Mouse (Mus musculus): Measurements from ENCODE around the gene Zdhhc15.
A peak's percentile ranks its signal among the peaks of the same experiment; 100 is the strongest.
"Not testable (repeated sequence)": the region's sequence is repeated elsewhere in the genome, so short reads cannot be mapped to it uniquely, and the experiment has no call there.

Gene Zdhhc15

GRCm38 (mm10) chrX:104670757-104671549 is at the start of gene Zdhhc15:
Gene Zdhhc15, minus strand, starts transcription at chrX:104671064.
- peak; percentile 62 to 74 for DNase-seq

DNA sequence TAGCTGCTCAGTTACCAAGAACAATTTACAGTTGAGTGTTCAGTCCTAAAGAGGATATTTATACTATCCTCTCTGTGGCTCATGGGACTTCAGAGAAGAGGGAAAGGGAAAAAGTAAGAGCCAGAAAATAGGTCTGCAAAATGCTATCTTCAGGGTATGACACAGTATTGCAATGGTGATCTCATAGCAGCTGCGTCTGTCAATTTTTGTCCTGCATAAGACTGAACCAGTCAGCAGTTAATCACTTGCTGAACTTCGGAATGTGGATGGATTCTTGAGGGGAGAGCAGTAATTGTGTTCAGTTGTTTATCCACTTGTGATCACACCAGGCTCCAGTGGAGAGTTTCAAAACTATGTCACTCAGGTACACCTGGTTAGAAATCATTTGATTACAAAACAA is 37.1 kb upstream of the Zdhhc15 start:
- DNase-seq, result no peak

DNA sequence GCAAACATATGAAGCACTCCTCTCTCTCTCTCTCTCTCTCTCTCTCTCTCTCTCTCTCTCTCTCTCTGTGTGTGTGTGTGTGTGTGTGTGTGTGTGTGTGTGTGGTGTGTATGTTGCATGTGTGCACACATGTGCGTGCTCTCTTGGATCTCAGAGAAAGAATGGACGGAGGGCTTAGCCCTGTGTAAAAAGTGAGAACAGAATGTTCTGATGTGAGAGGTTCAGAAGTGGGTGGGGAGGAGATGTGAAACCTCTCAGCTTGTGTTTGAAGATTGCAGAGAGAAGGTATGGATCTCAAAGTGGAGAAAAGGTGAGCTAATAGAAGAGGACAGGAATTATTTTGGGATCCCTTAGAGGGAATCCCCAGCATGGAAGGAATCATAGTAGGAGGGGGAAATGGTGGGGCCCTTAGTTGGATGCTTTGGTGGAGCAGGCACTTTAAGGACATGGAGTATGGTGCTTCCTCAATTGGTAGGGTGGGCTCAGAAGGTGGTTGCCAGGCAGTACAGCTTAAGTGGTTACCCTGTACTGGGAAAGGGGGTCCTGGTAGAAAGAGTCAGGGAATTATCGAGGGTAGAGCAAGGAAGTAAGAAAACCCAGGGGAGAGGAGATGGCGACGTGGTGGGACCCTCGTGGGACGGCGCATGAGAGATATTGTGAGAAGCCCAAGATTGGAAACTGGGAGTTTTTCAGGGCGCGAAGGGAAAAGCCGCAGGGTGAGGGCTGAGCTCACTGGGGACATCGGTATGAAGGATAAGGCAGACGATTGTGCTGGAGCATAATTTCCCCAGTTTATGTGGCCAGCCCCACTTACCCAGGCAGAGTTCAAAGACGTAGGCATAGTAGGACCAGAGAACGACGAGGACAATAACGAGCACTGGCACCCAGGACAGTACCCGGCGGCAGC is 761 bp downstream of the Zdhhc15 start:
- DNase-seq, result peak; percentile 0 to 4

GRCm38 (mm10) chrX:104656976-104657375 is 13.9 kb downstream of the Zdhhc15 start:
- no peak for DNase-seq

DNA sequence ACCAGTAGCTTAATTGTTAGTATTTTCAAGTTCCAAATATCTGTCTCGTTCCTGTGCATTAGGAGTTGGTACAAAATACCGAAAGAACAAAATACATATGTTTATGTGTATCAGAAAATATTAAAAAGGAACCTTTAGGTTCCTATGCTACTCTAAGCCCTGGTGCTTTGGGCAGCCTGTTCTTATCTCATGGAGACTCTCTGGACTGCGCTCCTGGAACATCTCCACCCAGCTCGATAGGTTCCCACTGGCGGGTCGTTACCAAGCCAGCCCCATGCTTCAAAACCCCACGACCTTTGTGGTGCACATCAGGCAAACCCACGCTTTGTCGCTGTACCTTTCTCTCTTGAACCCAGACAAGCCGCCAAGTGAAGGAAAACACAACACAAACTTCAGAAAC is 58.3 kb downstream of the Zdhhc15 start:
- no peak for DNase-seq

DNA sequence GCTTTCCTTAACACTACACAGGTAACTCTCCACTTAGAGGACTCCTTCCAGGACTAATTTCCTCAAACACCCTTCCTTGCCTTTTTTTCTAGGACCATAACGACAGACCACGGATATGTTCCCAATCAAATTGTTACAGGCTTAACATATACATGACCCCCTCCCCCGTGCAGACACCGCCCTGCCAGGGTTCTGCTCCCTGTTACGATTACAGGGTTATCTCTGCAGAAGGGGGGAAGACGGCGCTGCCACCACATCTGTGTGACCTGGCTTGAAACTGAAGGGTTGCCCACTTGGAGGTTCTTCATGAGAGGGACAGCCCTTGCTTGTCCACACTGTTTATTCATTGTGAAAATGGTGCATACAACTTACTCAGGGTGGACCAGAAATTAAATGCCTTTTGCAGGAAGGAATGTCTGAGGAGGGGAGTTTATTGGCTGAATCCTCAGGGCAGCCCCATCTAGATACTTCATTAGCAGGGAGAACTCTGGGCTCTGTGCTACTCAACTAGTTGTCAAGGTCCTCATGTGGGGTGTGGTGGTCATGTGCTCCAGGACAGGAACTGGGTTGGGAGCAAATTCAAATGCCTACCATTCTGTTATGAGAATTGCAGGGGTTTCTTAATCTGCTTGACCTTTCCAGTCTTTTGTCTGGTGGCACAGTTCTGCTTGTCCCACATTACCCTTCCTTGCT is 67.0 kb downstream of the Zdhhc15 start:
- DNase-seq, result not testable (repeated sequence)

DNA sequence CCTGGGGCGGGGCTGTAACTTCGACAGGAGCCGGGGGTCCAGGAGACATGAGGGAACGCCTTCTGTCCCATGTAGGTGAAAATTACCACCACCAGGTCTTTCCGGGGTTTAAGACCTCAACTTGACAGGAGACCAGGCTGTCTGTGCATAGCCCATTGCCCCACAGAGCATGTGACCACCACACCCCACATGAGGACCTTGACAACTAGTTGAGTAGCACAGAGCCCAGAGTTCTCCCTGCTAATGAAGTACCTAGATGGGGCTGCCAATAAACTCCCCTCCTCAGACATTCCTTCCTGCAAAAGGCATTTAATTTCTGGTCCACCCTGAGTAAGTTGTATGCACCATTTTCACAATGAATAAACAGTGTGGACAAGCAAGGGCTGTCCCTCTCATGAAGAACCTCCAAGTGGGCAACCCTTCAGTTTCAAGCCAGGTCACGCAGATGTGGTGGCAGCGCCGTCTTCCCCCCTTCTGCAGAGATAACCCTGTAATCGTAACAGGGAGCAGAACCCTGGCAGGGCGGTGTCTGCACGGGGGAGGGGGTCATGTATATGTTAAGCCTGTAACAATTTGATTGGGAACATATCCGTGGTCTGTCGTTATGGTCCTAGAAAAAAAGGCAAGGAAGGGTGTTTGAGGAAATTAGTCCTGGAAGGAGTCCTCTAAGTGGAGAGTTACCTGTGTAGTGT is 68.5 kb downstream of the Zdhhc15 start:
- DNase-seq, result not testable (repeated sequence)

- DNase-seq, result no peak
These were observed 96.9 kb downstream of the Zdhhc15 start for GRCm38 (mm10) chrX:104573946-104574345.

DNA sequence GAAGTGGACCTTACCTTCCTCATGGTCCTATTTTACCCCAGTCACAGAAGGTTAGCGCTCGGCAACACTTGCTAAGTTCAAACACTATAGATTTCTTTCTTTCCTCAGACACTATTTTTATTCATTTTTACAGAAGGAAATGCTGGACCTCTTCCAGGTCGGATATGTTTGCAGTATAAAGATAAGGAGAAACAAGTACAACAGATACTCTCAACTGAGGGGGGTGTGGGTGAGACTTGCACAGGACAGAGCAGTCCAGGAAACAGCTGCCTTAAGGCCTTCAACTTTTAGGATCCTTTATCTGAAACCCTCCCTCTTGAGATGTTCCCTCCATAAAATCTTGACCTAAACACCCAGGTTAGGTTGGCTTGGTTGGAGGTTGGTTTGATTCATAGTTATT is 103.4 kb downstream of the Zdhhc15 start:
- no peak for DNase-seq

DNA sequence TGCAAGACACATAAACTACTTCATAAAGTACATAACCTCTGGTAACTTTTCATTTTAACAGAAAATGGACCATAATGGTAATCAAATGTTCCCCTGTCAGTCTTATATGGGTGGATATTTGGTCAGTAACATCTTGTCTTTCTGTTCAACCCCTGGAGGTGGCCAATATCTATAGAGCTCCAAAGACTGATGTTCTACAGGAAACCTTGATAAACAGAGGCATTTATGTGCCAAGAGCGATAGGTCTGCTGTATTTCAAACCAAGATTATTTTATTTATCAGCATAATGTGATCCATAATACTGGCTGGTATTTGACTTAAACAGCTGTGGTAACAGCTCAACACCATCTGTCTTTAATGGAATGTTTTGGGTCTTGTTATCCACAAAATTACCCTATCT is 125.6 kb downstream of the Zdhhc15 start:
- DNase-seq, result no peak

GRCm38 (mm10) chrX:104543919-104544595 is 126.8 kb downstream of the Zdhhc15 start:
- DNase-seq, result no peak

- no peak for DNase-seq
These were observed 128.2 kb downstream of the Zdhhc15 start for GRCm38 (mm10) chrX:104542635-104543034.

DNA sequence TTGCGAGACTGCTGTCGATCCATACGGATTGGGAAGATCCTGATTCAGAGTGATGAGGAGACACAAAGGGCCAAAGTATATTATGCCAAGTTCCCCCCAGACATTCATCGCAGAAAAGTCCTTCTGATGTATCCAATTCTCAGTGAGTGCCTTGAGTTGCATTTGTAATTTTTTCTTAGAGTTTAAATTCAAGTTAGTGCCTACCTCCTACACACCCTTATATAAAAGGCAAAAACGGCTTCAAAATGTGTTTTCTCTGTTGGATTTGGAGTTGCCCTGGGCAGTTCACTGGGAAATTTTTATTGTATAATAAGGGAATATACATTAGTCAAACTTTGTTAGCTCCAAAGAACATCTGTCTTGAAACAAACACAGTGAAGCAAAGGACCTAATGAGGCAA is 169.1 kb downstream of the Zdhhc15 start:
- DNase-seq, result no peak

- DNase-seq, result no peak
These were observed 181.1 kb downstream of the Zdhhc15 start for GRCm38 (mm10) chrX:104489626-104490355.

- DNase-seq, result no peak
These were observed 181.9 kb downstream of the Zdhhc15 start for GRCm38 (mm10) chrX:104488870-104489467.

DNA sequence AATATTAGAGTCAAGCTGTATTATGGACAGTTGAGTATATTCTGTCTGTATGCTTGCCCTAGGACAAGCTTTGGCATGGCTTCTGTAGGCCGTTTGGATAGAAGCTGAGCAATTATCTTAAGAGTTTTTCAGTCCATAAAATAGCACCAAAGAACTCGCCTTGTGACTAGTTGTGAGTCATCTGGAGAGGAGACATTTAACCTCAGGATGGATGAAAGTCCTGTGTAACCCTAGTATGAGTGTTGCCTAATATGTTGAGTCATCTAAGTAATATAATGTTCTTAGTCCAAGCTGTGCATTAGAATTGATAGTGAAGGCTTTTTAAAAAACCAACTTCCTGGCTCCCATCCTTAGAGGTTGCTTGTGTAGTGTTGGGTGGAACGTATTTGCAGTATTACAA is 182.8 kb downstream of the Zdhhc15 start:
- DNase-seq, result no peak
